Mouse (Mus musculus): ENCODE results near the gene Aldoc. TPM values are rescaled to one million over a fixed set of nuclear protein-coding genes. Genes with fewer than 3 reads are reported as not detected.

Aldoc gene
- polyA plus RNA-seq, 1 experiment from 2014 or later = 8.8 TPM

GRCm38 (mm10) chr11:78349441-78350358 lies 26.9 kb downstream of the Aldoc start:
- 81% methylated on average over 4 of the region's 4 CpGs for WGBS
- ATAC-seq (replicated peaks; ENCODE audit: low FRiP score) = no peak

DNA sequence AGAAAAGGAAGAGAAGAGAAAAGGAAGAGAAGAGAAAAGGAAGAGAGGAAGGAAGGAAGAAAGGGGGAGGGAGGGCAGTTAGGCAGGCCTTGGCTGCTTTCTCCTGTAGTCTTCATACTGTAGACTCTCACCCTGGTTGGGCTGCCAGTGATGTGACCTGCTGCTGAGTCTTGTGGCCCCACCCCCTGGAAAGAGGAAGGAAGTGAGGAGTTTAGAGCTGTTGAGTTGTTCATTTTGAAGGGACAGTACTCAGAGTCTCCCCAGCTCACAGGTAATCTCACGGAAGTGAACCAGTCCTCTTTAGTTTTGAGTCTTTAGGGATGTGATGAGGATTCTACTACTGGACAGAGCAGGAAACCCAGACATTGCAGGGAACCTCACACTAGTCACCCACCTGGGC lies 30.3 kb downstream of the Aldoc start:
- 53% methylated on average over 1 of the region's 1 CpGs for WGBS
- Histone ChIP-seq H3K9ac (ENCODE audit: low read depth, low read length) (no peak overlapping the region), H3K4me3 (ENCODE audit: low read depth, low read length) (no peak overlapping the region), H3K27ac (ENCODE audit: low read depth, low read length) (no peak overlapping the region), H3K4me2 (no peak overlapping the region), H3K4me1 (replicated peaks; ENCODE audit: control insufficient read depth, insufficient read depth, low read length) (peaks cover 3% of the 10 kb centered on the region; the same call in 1 of the 2 replicates), H3K9me3 (ENCODE audit: control insufficient read depth, low read length) (no peaks in the 10 kb centered on the region), H3K27me3 (replicated peaks; ENCODE audit: control insufficient read depth, insufficient read depth, low read length) (no peaks in the 10 kb centered on the region), H3K36me3 (ENCODE audit: control insufficient read depth, insufficient read depth, low read length) (peaks cover 8% of the 10 kb centered on the region; the same call in 1 of the 2 replicates)
- no peak for DNase-seq (ENCODE audit: low spot score)
- no peak for ATAC-seq (replicated peaks; ENCODE audit: low FRiP score)

More at GRCm38 (mm10) chr11:78349441-78350358, 26.9 kb downstream of the Aldoc start:
- Histone ChIP-seq H3K9ac (ENCODE audit: low read depth, low read length) (no peak overlapping the region), H3K4me1 (replicated peaks; ENCODE audit: control insufficient read depth, insufficient read depth, low read length) (peaks cover 31% of the 10 kb centered on the region), H3K9me3 (ENCODE audit: control insufficient read depth, low read length) (no peaks in the 10 kb centered on the region), H3K4me3 (ENCODE audit: low read depth, low read length) (no peak overlapping the region), H3K4me2 (no peak overlapping the region), H3K27ac (ENCODE audit: low read depth, low read length) (no peak overlapping the region), H3K36me3 (ENCODE audit: control insufficient read depth, insufficient read depth, low read length) (peaks cover 14% of the 10 kb centered on the region), H3K27me3 (replicated peaks; ENCODE audit: control insufficient read depth, insufficient read depth, low read length) (no peaks in the 10 kb centered on the region)
- DNase-seq (ENCODE audit: low spot score) = no peak

- WGBS = 57% methylated on average over 6 of the region's 6 CpGs
- Histone ChIP-seq H3K9ac (ENCODE audit: low read depth, low read length) (no peak overlapping the region), H3K4me3 (ENCODE audit: low read depth, low read length) (no peak overlapping the region), H3K4me2 (no peak overlapping the region), H3K4me1 (replicated peaks; ENCODE audit: control insufficient read depth, insufficient read depth, low read length) (no peaks in the 10 kb centered on the region), H3K27ac (ENCODE audit: low read depth, low read length) (no peak overlapping the region), H3K27me3 (replicated peaks; ENCODE audit: control insufficient read depth, insufficient read depth, low read length) (no peaks in the 10 kb centered on the region), H3K9me3 (ENCODE audit: control insufficient read depth, low read length) (no peaks in the 10 kb centered on the region), H3K36me3 (ENCODE audit: control insufficient read depth, insufficient read depth, low read length) (no peaks in the 10 kb centered on the region)
- DNase-seq (ENCODE audit: low spot score) (no peak), ATAC-seq (replicated peaks; ENCODE audit: low FRiP score) (no peak)
Measured at GRCm38 (mm10) chr11:78354905-78355304, 32.1 kb downstream of the Aldoc start.

DNA sequence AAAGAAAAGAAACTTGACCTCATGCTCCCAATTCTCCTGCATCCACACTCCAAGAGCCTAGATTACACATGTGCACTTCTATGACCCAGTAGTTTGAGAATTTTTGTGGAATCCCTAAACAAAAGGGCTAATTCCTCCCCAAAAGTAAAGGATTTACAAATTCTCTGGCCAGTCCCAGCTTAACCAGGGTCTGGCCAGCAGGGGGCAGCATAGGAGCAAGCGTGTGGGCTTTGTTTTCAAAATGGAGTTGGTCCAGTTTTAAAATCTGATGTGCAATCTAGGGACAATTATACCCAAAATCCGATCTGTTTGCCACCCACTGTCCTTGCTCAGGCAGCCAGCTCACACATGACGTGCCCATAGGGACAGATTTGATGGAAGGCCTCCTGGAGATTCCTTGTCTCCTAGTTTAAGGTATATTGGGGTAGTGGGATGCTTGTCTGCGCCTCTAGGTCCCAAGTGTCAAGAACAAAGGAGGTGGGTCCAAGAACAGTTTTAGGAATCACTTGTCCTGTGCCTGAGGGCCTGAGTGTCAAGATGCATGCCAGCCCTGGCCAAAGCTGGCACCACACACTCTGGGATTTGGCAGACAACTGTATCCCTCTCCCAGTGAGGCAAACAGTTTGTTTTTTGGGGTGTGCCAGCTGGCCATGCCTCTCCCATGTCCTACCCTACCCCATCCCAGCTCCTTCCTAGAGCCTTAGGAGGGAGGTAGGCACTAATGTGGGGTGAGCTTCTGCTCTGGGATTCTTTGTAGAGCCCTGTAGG lies 32.9 kb downstream of the Aldoc start:
- H3K27me3 ChIP-seq (replicated peaks; ENCODE audit: control insufficient read depth, insufficient read depth, low read length) = no peaks in the 10 kb centered on the region
- H3K9ac ChIP-seq (ENCODE audit: low read depth, low read length) = no peak overlapping the region
- no peak overlapping the region for H3K4me3 ChIP-seq (ENCODE audit: low read depth, low read length)
- 29% methylated on average over 4 of the region's 4 CpGs for WGBS
- no peak overlapping the region for H3K4me2 ChIP-seq
- H3K4me1 ChIP-seq (replicated peaks; ENCODE audit: control insufficient read depth, insufficient read depth, low read length) = no peaks in the 10 kb centered on the region
- DNase-seq (ENCODE audit: low spot score) = peak; percentile 69
- H3K27ac ChIP-seq (ENCODE audit: low read depth, low read length) = no peak overlapping the region
- H3K36me3 ChIP-seq (ENCODE audit: control insufficient read depth, insufficient read depth, low read length) = no peaks in the 10 kb centered on the region
- ATAC-seq (replicated peaks; ENCODE audit: low FRiP score) = no peak
- H3K9me3 ChIP-seq (ENCODE audit: control insufficient read depth, low read length) = no peaks in the 10 kb centered on the region

DNA sequence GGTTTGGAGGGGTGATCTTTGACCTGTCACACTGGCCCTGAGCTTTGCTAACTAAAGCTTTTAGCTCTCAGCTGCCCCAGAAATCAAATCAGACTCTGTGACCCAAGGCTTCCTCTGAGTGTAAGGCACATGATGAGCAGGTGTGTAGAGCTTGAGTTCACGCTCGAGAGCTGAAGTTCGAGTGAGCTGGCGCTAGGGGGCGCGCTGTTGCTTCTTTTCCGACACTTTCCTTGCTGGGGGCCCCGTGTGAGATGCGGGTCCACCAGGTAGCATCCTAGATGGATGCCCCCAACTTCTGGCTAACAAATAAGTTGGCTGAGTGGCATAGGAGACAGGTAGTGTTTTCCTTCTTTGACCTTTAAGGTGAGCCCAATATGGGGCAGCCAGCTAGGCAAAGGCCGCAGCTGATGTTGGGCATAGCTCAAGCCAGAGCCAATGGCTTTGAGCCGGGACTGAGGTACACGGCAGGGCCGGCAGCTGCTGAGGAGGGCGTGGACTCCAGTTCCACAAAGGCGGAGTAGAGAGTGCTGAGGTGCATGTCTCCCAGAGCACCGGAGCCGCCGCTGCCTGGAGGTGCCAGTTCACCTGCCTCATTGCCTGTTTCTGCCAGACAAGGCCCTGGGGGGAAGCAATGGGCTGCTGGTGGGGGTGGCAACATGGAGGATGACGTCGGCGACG lies 35.7 kb downstream of the Aldoc start:
- no peaks in the 10 kb centered on the region for H3K27me3 ChIP-seq (replicated peaks; ENCODE audit: control insufficient read depth, insufficient read depth, low read length)
- H3K9ac ChIP-seq (ENCODE audit: low read depth, low read length) = no peak overlapping the region
- no peaks in the 10 kb centered on the region for H3K4me1 ChIP-seq (replicated peaks; ENCODE audit: control insufficient read depth, insufficient read depth, low read length)
- ATAC-seq (replicated peaks; ENCODE audit: low FRiP score) (no peak), DNase-seq (ENCODE audit: low spot score) (peak; percentile 51)
- H3K9me3 ChIP-seq (ENCODE audit: control insufficient read depth, low read length) = no peaks in the 10 kb centered on the region
- 22% methylated on average over 22 of the region's 22 CpGs for WGBS
- H3K36me3 ChIP-seq (ENCODE audit: control insufficient read depth, insufficient read depth, low read length) = no peaks in the 10 kb centered on the region
- no peak overlapping the region for H3K4me3 ChIP-seq (ENCODE audit: low read depth, low read length)
- no peak overlapping the region for H3K27ac ChIP-seq (ENCODE audit: low read depth, low read length)
- H3K4me2 ChIP-seq = no peak overlapping the region

DNA sequence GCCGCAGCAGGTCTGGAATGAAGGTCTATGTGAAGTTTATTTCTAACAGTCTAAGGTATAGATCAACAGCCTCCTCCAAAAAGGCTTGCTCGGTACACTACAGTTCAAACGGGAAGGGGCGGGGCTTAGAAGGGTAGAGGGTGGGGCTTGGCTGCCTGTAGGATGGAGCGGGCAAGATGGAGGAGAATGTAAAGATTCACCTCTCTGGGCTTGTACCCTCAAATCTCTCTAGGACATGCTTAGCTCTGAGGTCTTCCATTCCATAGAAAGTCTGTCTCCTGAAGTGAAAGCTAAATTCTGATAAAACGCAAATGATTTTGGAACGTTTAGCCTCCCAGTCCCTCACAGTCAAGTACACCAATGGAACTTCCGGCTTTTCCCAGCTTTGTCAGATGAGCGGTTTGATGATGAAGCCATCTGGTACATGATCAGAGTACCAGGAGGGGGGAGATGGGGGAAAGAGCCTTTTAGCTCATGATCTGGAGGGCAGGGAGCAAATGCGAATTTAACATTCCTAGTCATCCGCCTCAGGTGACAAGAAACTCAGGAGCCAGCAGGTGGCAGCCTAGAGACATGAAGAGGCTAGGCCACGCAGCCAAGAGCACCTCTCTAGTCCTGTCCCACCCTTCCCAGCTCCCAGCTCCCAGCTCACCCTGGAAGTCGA lies 37.5 kb downstream of the Aldoc start:
- no peak overlapping the region for H3K9ac ChIP-seq (ENCODE audit: low read depth, low read length)
- WGBS = 8% methylated on average over 13 of the region's 13 CpGs

DNA sequence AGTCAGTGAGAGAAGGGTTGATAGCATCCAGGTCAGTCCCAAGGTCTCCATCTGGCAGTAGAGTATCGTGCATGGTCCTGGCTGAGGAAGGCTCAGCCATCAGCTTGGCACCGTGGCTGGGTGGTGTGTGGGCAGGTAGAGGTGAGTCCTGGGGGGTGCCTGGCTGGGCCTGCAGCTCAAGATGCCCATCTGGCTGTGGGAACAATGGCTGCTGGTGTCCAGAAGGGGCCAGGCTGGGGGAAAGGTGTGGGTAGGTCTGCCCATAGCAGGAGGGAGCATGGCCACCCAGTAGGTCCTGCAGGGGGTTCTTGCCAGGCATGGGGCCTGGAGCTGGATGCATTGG lies 38.0 kb downstream of the Aldoc start:
- Histone ChIP-seq H3K4me1 (replicated peaks; ENCODE audit: control insufficient read depth, insufficient read depth, low read length) (no peaks in the 10 kb centered on the region), H3K36me3 (ENCODE audit: control insufficient read depth, insufficient read depth, low read length) (no peaks in the 10 kb centered on the region), H3K4me2 (peak overlapping the region; percentile 64), H3K27ac (ENCODE audit: low read depth, low read length) (no peak overlapping the region), H3K9me3 (ENCODE audit: control insufficient read depth, low read length) (no peaks in the 10 kb centered on the region), H3K9ac (ENCODE audit: low read depth, low read length) (no peak overlapping the region), H3K27me3 (replicated peaks; ENCODE audit: control insufficient read depth, insufficient read depth, low read length) (no peaks in the 10 kb centered on the region), H3K4me3 (ENCODE audit: low read depth, low read length) (0 out of 2 replicates have a peak overlapping the region, but pooled peaks have one; percentile 47)
- ATAC-seq (replicated peaks; ENCODE audit: low FRiP score) = peak; percentile 13; the same call in 1 of the 2 replicates
- DNase-seq (ENCODE audit: low spot score) = no peak
- WGBS = 57% methylated on average over 2 of the region's 2 CpGs

More for the DNA sequence above, 37.5 kb downstream of the Aldoc start:
- DNase-seq (ENCODE audit: low spot score) (peak; percentile 70), ATAC-seq (replicated peaks; ENCODE audit: low FRiP score) (peak; percentile 82)
- Histone ChIP-seq H3K4me3 (ENCODE audit: low read depth, low read length) (peak overlapping the region; percentile 47), H3K9me3 (ENCODE audit: control insufficient read depth, low read length) (no peaks in the 10 kb centered on the region), H3K4me2 (peak overlapping the region; percentile 64), H3K36me3 (ENCODE audit: control insufficient read depth, insufficient read depth, low read length) (no peaks in the 10 kb centered on the region), H3K27ac (ENCODE audit: low read depth, low read length) (no peak overlapping the region), H3K4me1 (replicated peaks; ENCODE audit: control insufficient read depth, insufficient read depth, low read length) (no peaks in the 10 kb centered on the region), H3K27me3 (replicated peaks; ENCODE audit: control insufficient read depth, insufficient read depth, low read length) (no peaks in the 10 kb centered on the region)

Data from liver, embryonic 11.5 days (tissue).